In the genomic region with DNA sequence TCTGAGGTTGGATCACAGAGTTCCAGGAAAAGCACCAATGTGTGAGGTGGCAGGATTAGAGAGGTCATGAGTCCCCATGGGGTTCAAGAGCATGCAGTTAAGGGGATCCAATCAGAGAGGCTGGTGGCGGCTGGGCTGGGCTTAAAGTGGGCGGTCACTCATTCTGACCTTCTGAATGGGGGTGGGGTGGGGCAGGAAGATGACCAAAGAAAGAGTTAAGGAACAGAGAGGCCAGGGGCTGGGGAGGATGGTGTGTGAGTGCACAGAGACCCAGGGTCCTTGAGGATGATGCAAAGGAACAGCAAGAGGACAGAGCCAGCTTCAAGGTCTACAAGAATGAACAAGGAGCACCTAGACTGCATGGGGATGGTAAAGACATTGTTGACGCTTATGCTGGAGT, we compare ENCODE assay signal across 29 mouse cellular contexts. TPM values are rescaled to one million over a fixed set of nuclear protein-coding genes. Genes with fewer than 3 reads are reported as not detected.
A peak's percentile ranks its signal among the peaks of the same experiment; 100 is the strongest.
DNase-seq lines count a peak whose midpoint lies in the region; ATAC-seq and TF ChIP-seq lines count a peak whose summit lies in the region.
"Had no signal": no experiment of that assay in that cellular context is flagged by ENCODE, and none has a peak within 500 bp of the region (broad histone marks: within the 10 kb centered on the region; RNA-seq: fewer than 3 reads in every experiment).

No protein-coding gene starts in this region.

- TF ChIP-seq CTCF in CH12.LX (conservative IDR thresholded peaks at IDR 0.05 in 1 of 2, IDR thresholded peaks at IDR 0.05 in 1 of 2; ENCODE audit: low read depth in 2 of 2, low read length in 2 of 2), result no peak

- no peak for TF ChIP-seq EP300 in CH12.LX (IDR thresholded peaks at IDR 0.05; ENCODE audit: low read length)

- peaks cover 0 to 3% of the 10 kb centered on the region in 2 experiments for H3K36me3 ChIP-seq in CH12.LX (replicated peaks in 1 of 2; ENCODE audit: control insufficient read depth in 1 of 2, insufficient read depth in 1 of 2, low read length in 1 of 2)
- H3K36me3 ChIP-seq in neural tube, embryonic 15.5 days, result no peaks in the 10 kb centered on the region
- H3K36me3 ChIP-seq: embryonic facial prominence, embryonic 13.5 days; embryonic facial prominence, embryonic 15.5 days; forebrain, embryonic 10.5 days; forebrain, embryonic 12.5 days; G1E had no signal

- no peaks in the 10 kb centered on the region for H3K27me3 ChIP-seq in CH12.LX (replicated peaks)
- no peaks in the 10 kb centered on the region for H3K27me3 ChIP-seq in neural tube, embryonic 15.5 days (replicated peaks)
- H3K27me3 ChIP-seq: embryonic facial prominence, embryonic 13.5 days; embryonic facial prominence, embryonic 15.5 days; Patski had no signal

- peak overlapping the region; percentile 13 to 45 (median 27) for H3K4me3 ChIP-seq in CH12.LX (replicated peaks in 1 of 3; ENCODE audit: low read depth in 2 of 3, low read length in 2 of 3, poor library complexity in 1 of 3)
- H3K4me3 ChIP-seq in neural tube, embryonic 15.5 days (replicated peaks), result no peak overlapping the region
- H3K4me3 ChIP-seq: embryonic facial prominence, embryonic 13.5 days; embryonic facial prominence, embryonic 15.5 days; erythroblast, embryonic 14.5 days; forebrain, embryonic 10.5 days; forebrain, embryonic 12.5 days had no signal

- H3K4me1 ChIP-seq in CH12.LX (ENCODE audit: control insufficient read depth in 1 of 2, insufficient read depth in 2 of 2), result peaks cover 24 to 50% of the 10 kb centered on the region in 2 experiments
- no peaks in the 10 kb centered on the region for H3K4me1 ChIP-seq in neural tube, embryonic 15.5 days
- H3K4me1 ChIP-seq: embryonic facial prominence, embryonic 13.5 days; embryonic facial prominence, embryonic 15.5 days had no signal

- 79% methylated on average over 3 of the region's 3 CpGs for WGBS in neural tube, embryonic 15.5 days

- TF ChIP-seq RAD21 in CH12.LX (IDR thresholded peaks at IDR 0.05; ENCODE audit: low read depth, low read length), result no peak

- H3K27ac ChIP-seq in CH12.LX (ENCODE audit: insufficient read depth, low read depth), result peak overlapping the region; percentile 99
- H3K27ac ChIP-seq in neural tube, embryonic 15.5 days (replicated peaks), result no peak overlapping the region
- H3K27ac ChIP-seq: embryonic facial prominence, embryonic 13.5 days; embryonic facial prominence, embryonic 15.5 days; forebrain, embryonic 10.5 days; forebrain, embryonic 12.5 days had no signal

- DNase-seq in A20 (ENCODE audit: low read depth, low spot score), result peak; percentile 68
- DNase-seq in CH12.LX (ENCODE audit: extremely low read depth), result peak; percentile 91
- peak; percentile 36 for DNase-seq in R1 (ENCODE audit: low read depth, low spot score)
- DNase-seq in cerebellum, adult 9-11 months, result no peak
- DNase-seq: adrenal gland, adult 8-10 months; adrenal gland, postnatal 36 days; cerebellum, adult 11-12 months; cerebellum, adult 2 months; cerebellum, adult 9-10 months; cerebellum, postnatal 36 days; embryo, embryonic 11 days had no signal

- peak overlapping the region; percentile 76 for H3K9ac ChIP-seq in CH12.LX (ENCODE audit: insufficient read depth, low read depth)
- no peak overlapping the region for H3K9ac ChIP-seq in neural tube, embryonic 15.5 days (replicated peaks)
- H3K9ac ChIP-seq: embryonic facial prominence, embryonic 13.5 days; embryonic facial prominence, embryonic 15.5 days; forebrain, embryonic 12.5 days had no signal

- in situ Hi-C loops in CH12.LX (cut with MboI; ENCODE audit: low pct_ligation_motif_present, low pct_unique_long_range_greater_than_20kb, low sequenced_read_pairs), result loop anchor here (25.0 kb wide), 1 partner anchor 179 kb away; the partner anchor contains the start of gene Treml2

- peak overlapping the region; percentile 48 for H3K4me2 ChIP-seq in CH12.LX (ENCODE audit: insufficient read depth, low read depth, poor library complexity, severe bottlenecking)
- no peak overlapping the region for H3K4me2 ChIP-seq in neural tube, embryonic 15.5 days
- H3K4me2 ChIP-seq: embryonic facial prominence, embryonic 13.5 days; embryonic facial prominence, embryonic 15.5 days; forebrain, embryonic 12.5 days had no signal

- dilution Hi-C loops in CH12.LX (cut with MboI; ENCODE audit: extremely low pct_ligation_motif_present, extremely low pct_unique_long_range_greater_than_20kb, low sequenced_read_pairs), result no loop called here

- H3K79me2 ChIP-seq in CH12.LX (replicated peaks; ENCODE audit: control insufficient read depth, extremely low read depth, insufficient read depth, poor library complexity, severe bottlenecking), result no peaks in the 10 kb centered on the region

- peak; percentile 61 for TF ChIP-seq POLR2A in CH12.LX (IDR thresholded peaks at IDR 0.05; ENCODE audit: low read depth, low read length)

- no peak for ATAC-seq in granulocyte monocyte progenitor cell, adult 5-6 weeks (replicated peaks; ENCODE audit: poor library complexity, severe bottlenecking)
- ATAC-seq in neural tube, embryonic 15.5 days (ENCODE audit: low FRiP score), result no peak
- ATAC-seq: activated CD4-positive, CD25-positive, alpha-beta regulatory T cell, adult 4 months; CD4-positive, CD25-positive, alpha-beta regulatory T cell, adult 4 months; forebrain, embryonic 14.5 days; forebrain, embryonic 16.5 days; Patski had no signal

- H3K9me3 ChIP-seq in CH12.LX (replicated peaks; ENCODE audit: low read length), result peaks cover 14% of the 10 kb centered on the region
- H3K9me3 ChIP-seq in neural tube, embryonic 15.5 days (replicated peaks), result no peaks in the 10 kb centered on the region
- H3K9me3 ChIP-seq: embryonic facial prominence, embryonic 13.5 days; embryonic facial prominence, embryonic 15.5 days had no signal

TF ChIP-seq in CH12.LX, 34 proteins besides CTCF, POLR2A, EP300 and RAD21:
- TF ChIP-seq ETS1 (conservative IDR thresholded peaks at IDR 0.05; ENCODE audit: low read depth, low read length), result 0 out of 2 replicates have a peak, but pooled peaks have one; percentile 13
- no peak for TF ChIP-seq JUN (IDR thresholded peaks at IDR 0.05; ENCODE audit: insufficient read depth, low read depth, low read length)
- TF ChIP-seq TBP (conservative IDR thresholded peaks at IDR 0.05; ENCODE audit: low read depth, low read length), result peak; percentile 67; the same call in 1 of the 2 replicates
- TF ChIP-seq NELFE (IDR thresholded peaks at IDR 0.05; ENCODE audit: low read depth, low read length), result peak; percentile 72
- TF ChIP-seq MAFK (IDR thresholded peaks at IDR 0.05; ENCODE audit: insufficient replicate concordance, low read length), result no peak
- TF ChIP-seq ELF1 (IDR thresholded peaks at IDR 0.05; ENCODE audit: low read depth, low read length), result peak; percentile 26; the same call in 1 of the 2 replicates
- no peak for TF ChIP-seq ZKSCAN1 (IDR thresholded peaks at IDR 0.05; ENCODE audit: borderline replicate concordance, low read depth, low read length)
- TF ChIP-seq BHLHE40 (IDR thresholded peaks at IDR 0.05; ENCODE audit: low read depth, low read length), result 0 out of 2 replicates have a peak, but pooled peaks have one; percentile 4
- TF ChIP-seq NRF1 (IDR thresholded peaks at IDR 0.05; ENCODE audit: low read depth, low read length), result no peak
- no peak for TF ChIP-seq GABPA (IDR thresholded peaks at IDR 0.05; ENCODE audit: insufficient replicate concordance, low read depth, low read length)
- peak; percentile 41; the same call in 1 of the 2 replicates for TF ChIP-seq MEF2A (IDR thresholded peaks at IDR 0.05; ENCODE audit: borderline replicate concordance, low read depth, low read length)
- no peak for TF ChIP-seq UBTF (IDR thresholded peaks at IDR 0.05; ENCODE audit: low read depth, low read length)
- peak; percentile 69; the same call in 1 of the 2 replicates for TF ChIP-seq TCF12 (IDR thresholded peaks at IDR 0.05; ENCODE audit: low read depth, low read length)
- TF ChIP-seq ZMIZ1 (IDR thresholded peaks at IDR 0.05; ENCODE audit: low read depth, low read length), result no peak
- no peak for TF ChIP-seq USF1 (IDR thresholded peaks at IDR 0.05; ENCODE audit: low read depth, low read length)
- peak; percentile 74 for TF ChIP-seq CHD2 (IDR thresholded peaks at IDR 0.05; ENCODE audit: low read length)
- TF ChIP-seq USF2 (conservative IDR thresholded peaks at IDR 0.05; ENCODE audit: low read depth, low read length), result no peak
- TF ChIP-seq MYC (IDR thresholded peaks at IDR 0.05; ENCODE audit: low read depth, low read length), result 0 out of 2 replicates have a peak, but pooled peaks have one; percentile 36

RNA-seq across cellular contexts. Expression of gene 1700067P10Rik, which starts 19.4 kb away (rescaled TPM):
- total RNA-seq in CH12.LX (2012; rRNA removed) (not detected in 2 replicates), CH12.LX (2014; rRNA removed) (not detected in 2 replicates)
- polyA plus RNA-seq in CH12.LX (2012; ENCODE audit: insufficient read length, low read depth), result not detected in 2 replicates
- total RNA-seq in granulocyte monocyte progenitor cell, adult 5-6 weeks (2014; fragmentation: Nextera tagmentation), result not detected in 2 replicates
- not detected in 2 replicates for total RNA-seq in granulocyte monocyte progenitor cell, adult 5-6 weeks (2017)
- polyA plus RNA-seq in neural tube, embryonic 15.5 days (2015; fragmentation: Nextera tagmentation; extraction: Ambion mirVana), result not detected in 2 replicates
- total RNA-seq: adrenal gland, adult 18-20 months; adrenal gland, adult 8-10 months; adrenal gland, postnatal 14 days; adrenal gland, postnatal 36 days; common myeloid progenitor, adult 5-6 weeks had no signal
- polyA plus RNA-seq: activated CD4-positive, CD25-positive, alpha-beta regulatory T cell, adult 4 months; CD4-positive, CD25-positive, alpha-beta regulatory T cell, adult 4 months; embryonic facial prominence, embryonic 11.5 days; embryonic facial prominence, embryonic 13.5 days; embryonic facial prominence, embryonic 15.5 days; forebrain, embryonic 10.5 days; forebrain, embryonic 12.5 days; forebrain, embryonic 14.5 days; forebrain, embryonic 16.5 days; G1E; Patski had no signal

RNA-seq across cellular contexts. Expression of gene 9830107B12Rik, which starts 37.5 kb away (rescaled TPM):
- not detected in 2 replicates for total RNA-seq in CH12.LX (2012; rRNA removed)
- total RNA-seq in CH12.LX (2014; rRNA removed), result not detected in 2 replicates
- not detected in 2 replicates for polyA plus RNA-seq in CH12.LX (2012; ENCODE audit: insufficient read length, low read depth)
- 0.75 TPM in 1 of 2 replicates, not detected in the other for total RNA-seq in granulocyte monocyte progenitor cell, adult 5-6 weeks (2014; fragmentation: Nextera tagmentation)
- total RNA-seq in granulocyte monocyte progenitor cell, adult 5-6 weeks (2017), result 0.88 and 1.3 TPM in 2 replicates
- 0.04 TPM in 1 of 2 replicates, not detected in the other for polyA plus RNA-seq in neural tube, embryonic 15.5 days (2015; fragmentation: Nextera tagmentation; extraction: Ambion mirVana)
- total RNA-seq: adrenal gland, adult 18-20 months; adrenal gland, postnatal 14 days; adrenal gland, postnatal 36 days had no signal
- polyA plus RNA-seq: activated CD4-positive, CD25-positive, alpha-beta regulatory T cell, adult 4 months; CD4-positive, CD25-positive, alpha-beta regulatory T cell, adult 4 months; cerebellum, adult 2 months; embryonic facial prominence, embryonic 11.5 days; embryonic facial prominence, embryonic 13.5 days; embryonic facial prominence, embryonic 15.5 days; erythroblast, embryonic 14.5 days; forebrain, embryonic 10.5 days; forebrain, embryonic 12.5 days; forebrain, embryonic 14.5 days; forebrain, embryonic 16.5 days; frontal cortex, adult 2 months; G1E; Patski had no signal

RNA-seq across cellular contexts. Expression of gene A530064D06Rik, which starts 58.6 kb away (rescaled TPM):
- total RNA-seq in CH12.LX (2012; rRNA removed) (not detected in 2 replicates), CH12.LX (2014; rRNA removed) (0.15 and 0.20 TPM in 2 replicates)
- polyA plus RNA-seq in CH12.LX (2012; ENCODE audit: insufficient read length, low read depth), result 0.60 and 0.68 TPM in 2 replicates
- total RNA-seq in granulocyte monocyte progenitor cell, adult 5-6 weeks (2014; fragmentation: Nextera tagmentation), result 1.2 TPM in 1 of 2 replicates, not detected in the other
- 0.30 and 1.2 TPM in 2 replicates for total RNA-seq in granulocyte monocyte progenitor cell, adult 5-6 weeks (2017)
- 0.18 and 0.19 TPM in 2 replicates for polyA plus RNA-seq in neural tube, embryonic 15.5 days (2015; fragmentation: Nextera tagmentation; extraction: Ambion mirVana)
- total RNA-seq: adrenal gland, postnatal 14 days; adrenal gland, postnatal 36 days had no signal
- polyA plus RNA-seq: activated CD4-positive, CD25-positive, alpha-beta regulatory T cell, adult 4 months; CD4-positive, CD25-positive, alpha-beta regulatory T cell, adult 4 months; embryonic facial prominence, embryonic 11.5 days; embryonic facial prominence, embryonic 13.5 days; embryonic facial prominence, embryonic 15.5 days; erythroblast, embryonic 14.5 days; forebrain, embryonic 10.5 days; forebrain, embryonic 12.5 days; forebrain, embryonic 14.5 days; forebrain, embryonic 16.5 days; frontal cortex, adult 2 months; G1E had no signal
